Mouse (Mus musculus) hindbrain, embryonic 13.5 days (tissue): ENCODE data around the gene Prrc2c. TPM values are rescaled to one million over a fixed set of nuclear protein-coding genes. Genes with fewer than 3 reads are reported as not detected.
"Not testable (repeated sequence)": the region's sequence is repeated elsewhere in the genome, so short reads cannot be mapped to it uniquely, and the experiment has no call there.

Experiments
- ATAC-seq: fragments of 200-750 bp; cut with Nextera tagmentation; 2 replicates; pipeline ENCODE4 v1.8.0; 2017; ENCODE audit warnings: moderate TSS enrichment; ENCODE audit not compliant: low FRiP score
- H3K27ac ChIP-seq: fragments of 300-500 bp; sonication (generic); 2 replicates; pipeline ENCODE4 v1.5.1; 2015; ENCODE audit warnings: inconsistent platforms, mild to moderate bottlenecking, moderate library complexity
- H3K27me3 ChIP-seq: fragments of 300-500 bp; sonication (generic); 2 replicates; pipeline ENCODE4 v1.6.1; 2015; ENCODE audit warnings: mild to moderate bottlenecking, inconsistent platforms
- H3K36me3 ChIP-seq: fragments of 300-500 bp; sonication (generic); 2 replicates; pipeline ENCODE4 v1.6.1; 2015; ENCODE audit warnings: mild to moderate bottlenecking, inconsistent platforms
- H3K4me1 ChIP-seq: fragments of 300-500 bp; sonication (generic); replicated peaks from 2 replicates; pipeline ENCODE4 v1.6.1; 2015; ENCODE audit warnings: inconsistent platforms
- H3K4me2 ChIP-seq: fragments of 300-500 bp; sonication (generic); 2 replicates; pipeline ENCODE4 v1.6.1; 2015; ENCODE audit warnings: inconsistent platforms, mild to moderate bottlenecking, moderate library complexity
- H3K4me3 ChIP-seq: fragments of 300-500 bp; sonication (generic); 2 replicates; pipeline ENCODE4 v1.5.1; 2015; ENCODE audit warnings: mild to moderate bottlenecking, inconsistent platforms
- H3K9ac ChIP-seq: fragments of 300-500 bp; sonication (generic); 2 replicates; pipeline ENCODE4 v1.6.1; 2015; ENCODE audit warnings: mild to moderate bottlenecking, inconsistent platforms
- H3K9me3 ChIP-seq: fragments of 300-500 bp; sonication (generic); 2 replicates; pipeline ENCODE4 v1.6.1; 2016; ENCODE audit warnings: inconsistent platforms
- WGBS: fragments of 180-500 bp; shearing (Covaris S2); methylation state at CpG from one replicate; pipeline ENCODE4 v1.1.7; 2015; 5-methylcytosine and 5-hydroxymethylcytosine counted together
- microRNA-seq: library from miRNA; unstranded; fragments of <30 nt; microRNA quantifications from one replicate; pipeline ENCODE4, GENCODE M21; 2016
- polyA plus RNA-seq: library from polyadenylated mRNA; unstranded; fragments of >200 nt; fragmentation: Nextera tagmentation; extraction: Ambion mirVana; gene quantifications from 2 replicates; pipeline ENCODE4 v1.2.1, GENCODE M21; 2015

Gene Prrc2c
- polyA plus RNA-seq, 1 experiment from 2014 or later: 165 TPM

DNA sequence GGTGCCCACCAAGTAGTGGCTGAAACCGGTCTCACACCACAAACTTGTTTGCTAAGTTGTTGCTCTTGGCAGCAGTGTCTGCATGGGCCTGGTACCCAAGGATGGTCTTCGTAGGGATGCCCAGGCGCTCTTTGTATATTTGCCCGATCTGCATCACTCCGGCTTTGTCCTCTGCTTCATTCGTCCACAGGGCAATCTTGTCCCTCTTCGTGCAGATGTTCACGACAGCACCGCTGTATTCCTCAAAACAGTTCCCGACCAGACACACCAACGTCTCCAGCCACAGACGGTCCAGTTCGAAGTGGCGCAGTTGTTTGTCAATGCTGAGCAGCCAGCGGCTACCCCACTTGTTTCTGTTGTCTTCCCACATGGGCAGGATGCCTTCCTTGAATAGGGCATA, 112.0 kb downstream of the Prrc2c start:
- not testable (repeated sequence) for H3K4me2 ChIP-seq, H3K4me3 ChIP-seq, ATAC-seq, H3K9me3 ChIP-seq, H3K9ac ChIP-seq, H3K27ac ChIP-seq, H3K27me3 ChIP-seq, H3K36me3 ChIP-seq
- WGBS: 96% methylated on average over 15 of the region's 15 CpGs
- peaks cover 10% of the 10 kb centered on the region for H3K4me1 ChIP-seq

DNA sequence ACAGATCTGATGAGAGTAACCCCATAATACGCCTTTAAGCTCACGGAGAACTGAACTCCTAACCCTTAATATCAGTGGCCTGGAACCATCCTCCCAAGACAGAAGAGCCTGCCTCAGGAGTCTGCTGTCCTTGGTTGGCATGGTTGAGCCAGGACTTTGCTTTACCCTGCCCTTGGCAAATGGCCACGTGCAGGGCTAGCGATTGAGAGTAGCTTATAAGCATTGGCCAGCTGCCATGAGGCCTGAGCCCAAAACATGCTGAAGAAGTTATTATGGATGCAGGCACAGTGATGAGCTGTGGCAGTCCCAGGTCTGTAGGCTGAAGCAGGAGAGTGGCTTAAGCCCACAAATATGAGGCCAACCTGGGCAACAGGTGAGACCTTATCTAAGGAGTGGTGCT, 112.5 kb downstream of the Prrc2c start:
- 82% methylated on average over 4 of the region's 4 CpGs for WGBS

DNA sequence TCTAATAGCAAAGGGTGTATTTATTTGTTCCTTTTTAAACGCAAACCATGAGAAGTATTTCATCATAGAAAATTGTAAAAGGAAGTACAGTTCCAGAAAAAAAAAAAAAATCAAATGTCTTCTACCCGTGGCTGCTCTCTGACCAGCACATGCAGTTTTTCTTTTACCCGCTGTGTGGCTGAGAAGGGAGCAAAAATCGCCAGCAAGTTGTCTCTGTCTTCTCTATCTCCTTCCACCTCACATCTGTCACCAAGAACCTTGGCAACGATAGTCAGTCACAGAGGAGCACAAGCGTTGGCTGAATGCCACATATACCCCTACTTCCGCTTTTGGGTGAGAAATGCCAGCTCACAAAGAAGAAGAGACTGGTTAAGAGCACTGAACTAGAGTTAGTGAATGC, 115.1 kb downstream of the Prrc2c start:
- 53% methylated on average over 7 of the region's 7 CpGs for WGBS

More for the DNA sequence above, 112.5 kb downstream of the Prrc2c start:
- H3K36me3 ChIP-seq, H3K9me3 ChIP-seq, H3K27ac ChIP-seq, H3K27me3 ChIP-seq, H3K4me2 ChIP-seq, ATAC-seq, H3K4me3 ChIP-seq, H3K9ac ChIP-seq: not testable (repeated sequence)
- peaks cover 10% of the 10 kb centered on the region for H3K4me1 ChIP-seq

GRCm38 (mm10) chr1:162623895-162624294, 116.5 kb downstream of the Prrc2c start:
- H3K4me3 ChIP-seq: no peak overlapping the region
- 32% methylated on average over 4 of the region's 4 CpGs for whole genome bisulfite sequencing
- no peaks in the 10 kb centered on the region for H3K36me3 ChIP-seq
- H3K9me3 ChIP-seq: no peaks in the 10 kb centered on the region
- no peak overlapping the region for H3K4me2 ChIP-seq
- no peak overlapping the region for H3K27ac ChIP-seq
- H3K4me1 ChIP-seq: peaks cover 10% of the 10 kb centered on the region
- ATAC-seq: 0 out of 2 replicates have a peak, but pooled peaks have one; percentile 38
- no peaks in the 10 kb centered on the region for H3K27me3 ChIP-seq
- H3K9ac ChIP-seq: no peak overlapping the region

More for the DNA sequence above, 115.1 kb downstream of the Prrc2c start:
- Histone ChIP-seq H3K4me2 (no peak overlapping the region), H3K27ac (no peak overlapping the region), H3K9me3 (no peaks in the 10 kb centered on the region), H3K27me3 (no peaks in the 10 kb centered on the region), H3K9ac (no peak overlapping the region), H3K4me3 (no peak overlapping the region), H3K36me3 (no peaks in the 10 kb centered on the region), H3K4me1 (peaks cover 10% of the 10 kb centered on the region)
- ATAC-seq: 0 out of 2 replicates have a peak, but pooled peaks have one; percentile 21

Small RNAs within 50 kb of the gene (microRNA-seq; reads per million reads assigned to microRNA genes)
- gene Gm27616: not detected

Other genes with a start within 250 kb of the Prrc2c start
- gene Mettl13, start 192.0 kb downstream of the Prrc2c start, polyA plus RNA-seq: 18.3 and 19.1 TPM in 2 replicates
- 76.0 and 77.9 TPM in 2 replicates for gene Vamp4, start 170.0 kb downstream of the Prrc2c start, polyA plus RNA-seq
- gene Myoc, start 101.4 kb downstream of the Prrc2c start, polyA plus RNA-seq: not detected in 2 replicates
- gene Myocos, start 82.3 kb downstream of the Prrc2c start, polyA plus RNA-seq: not detected in 2 replicates
- 0.38 and 0.62 TPM in 2 replicates for gene Fmo4, start 73.4 kb upstream of the Prrc2c start, polyA plus RNA-seq
- 22.3 and 24.8 TPM in 2 replicates for gene Fmo1, start 126.1 kb upstream of the Prrc2c start, polyA plus RNA-seq
- gene Fmo2, start 158.2 kb upstream of the Prrc2c start, polyA plus RNA-seq: 0.40 and 0.42 TPM in 2 replicates
- not detected in 2 replicates for gene Fmo6, start 197.0 kb upstream of the Prrc2c start, polyA plus RNA-seq
- not detected in 2 replicates for gene Fmo3, start 244.0 kb upstream of the Prrc2c start, polyA plus RNA-seq